Mouse (Mus musculus) midbrain, embryonic 11.5 days (tissue): ENCODE data around the gene Olfr654. TPM values are rescaled to one million over a fixed set of nuclear protein-coding genes. Genes with fewer than 3 reads are reported as not detected.

Experiments
- ATAC-seq: fragments of 200-750 bp; cut with Nextera tagmentation; 2 replicates; pipeline ENCODE4 v1.8.0; 2017; ENCODE audit warnings: moderate TSS enrichment, moderate library complexity; ENCODE audit not compliant: low FRiP score
- DNase-seq: peaks from one replicate; pipeline ENCODE4 v3.0.0; 2015; ENCODE audit warnings: low spot score; ENCODE audit errors: missing footprints
- H3K27ac ChIP-seq: fragments of 300-500 bp; sonication (generic); 2 replicates; pipeline ENCODE4 v1.5.1; 2014; ENCODE audit warnings: low read depth, low read length
- H3K27me3 ChIP-seq: fragments of 300-500 bp; sonication (generic); 2 replicates; pipeline ENCODE4 v1.6.1; 2014; ENCODE audit warnings: mild to moderate bottlenecking, low read length, moderate library complexity, mixed read lengths; ENCODE audit not compliant: control insufficient read depth, insufficient read depth
- H3K36me3 ChIP-seq: fragments of 300-500 bp; sonication (generic); 2 replicates; pipeline ENCODE4 v1.6.1; 2014; ENCODE audit warnings: mild to moderate bottlenecking, low read length, moderate library complexity, mixed read lengths; ENCODE audit not compliant: control insufficient read depth, insufficient read depth
- H3K4me1 ChIP-seq: fragments of 300-500 bp; sonication (generic); 2 replicates; pipeline ENCODE4 v1.6.1; 2014; ENCODE audit warnings: low read length; ENCODE audit not compliant: control insufficient read depth, insufficient read depth
- H3K4me2 ChIP-seq: fragments of 300-500 bp; sonication (generic); 2 replicates; pipeline ENCODE4 v1.6.1; 2014; ENCODE audit warnings: mild to moderate bottlenecking, moderate library complexity
- H3K4me3 ChIP-seq: fragments of 300-500 bp; sonication (generic); 2 replicates; pipeline ENCODE4 v1.5.1; 2014; ENCODE audit warnings: low read depth, low read length
- H3K9ac ChIP-seq: fragments of 300-500 bp; sonication (generic); 2 replicates; pipeline ENCODE4 v1.6.1; 2014; ENCODE audit warnings: low read length
- H3K9me3 ChIP-seq: fragments of 300-500 bp; sonication (generic); 2 replicates; pipeline ENCODE4 v1.6.1; 2016; ENCODE audit warnings: low read length; ENCODE audit not compliant: control insufficient read depth
- WGBS: fragments of 180-500 bp; shearing (Covaris S2); extraction: QIAGEN DNeasy Blood & Tissue Kit; methylation state at CpG from one replicate; pipeline ENCODE4 v1.1.7; 2014; 5-methylcytosine and 5-hydroxymethylcytosine counted together
- polyA plus RNA-seq: library from polyadenylated mRNA; unstranded; fragments of >200 nt; fragmentation: Nextera tagmentation; extraction: Ambion mirVana; gene quantifications from 2 replicates; pipeline ENCODE4 v1.2.1, GENCODE M21; 2014

Olfr654 gene
- polyA plus RNA-seq, result not detected in 2 replicates

DNA sequence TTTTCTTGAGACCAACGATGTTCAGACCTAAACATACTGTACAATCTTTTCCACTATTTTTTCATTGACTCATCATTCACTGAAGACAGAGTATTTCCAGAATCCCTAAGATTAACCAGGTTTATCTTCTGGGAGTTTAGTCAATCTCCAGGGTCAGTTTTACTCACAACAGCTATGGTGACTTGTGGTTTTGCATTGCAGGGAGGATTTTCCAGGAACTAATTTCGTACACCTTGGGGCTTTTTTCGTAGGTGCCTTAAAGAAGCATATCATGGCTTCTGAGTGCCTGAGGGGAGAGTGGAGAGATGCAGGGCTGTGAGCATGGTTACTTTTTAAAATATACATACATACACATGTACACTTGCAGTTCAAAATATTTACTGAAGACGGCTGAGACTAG, at the start of gene Olfr654:
Gene Olfr654 (plus strand): TSS at position 301 of the 400 bp plus-strand sequence.
- no peaks in the 10 kb centered on the region for H3K27me3 ChIP-seq
- H3K4me3 ChIP-seq, result no peak within 1 kb of the TSS
- WGBS, result 87% methylated on average over 4 of the region's 4 CpGs
- no peaks in the 10 kb centered on the region for H3K36me3 ChIP-seq
- H3K27ac ChIP-seq, result no peak within 1 kb of the TSS
- no peak within 1 kb of the TSS for H3K4me2 ChIP-seq
- no peak within 1 kb of the TSS for H3K9ac ChIP-seq
- ATAC-seq, result no peak
- H3K4me1 ChIP-seq, result no peaks in the 10 kb centered on the region
- no peaks in the 10 kb centered on the region for H3K9me3 ChIP-seq
- no peak for DNase-seq

DNA sequence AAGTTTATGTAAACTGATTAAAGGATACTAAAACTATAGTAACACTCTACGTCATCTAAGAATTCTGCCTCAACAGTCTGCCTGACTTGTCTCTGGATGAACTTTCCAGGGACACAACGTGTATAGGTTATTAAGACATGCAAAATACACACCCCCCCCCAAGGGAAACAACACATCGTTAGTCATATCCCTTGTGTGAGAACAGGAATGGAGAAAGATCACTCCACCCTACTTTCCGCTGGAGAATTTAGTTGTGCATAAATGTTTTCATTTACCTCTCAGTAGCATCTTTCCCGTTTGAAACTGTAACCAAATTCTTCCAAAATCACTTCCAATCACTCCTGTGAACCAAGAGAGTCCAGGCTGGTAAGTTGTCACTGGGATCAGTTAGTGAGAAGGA, 37.0 kb upstream of the Olfr654 start, which contains the start of gene Olfr651:
Gene Olfr651 (plus strand): TSS at position 301 of the 400 bp plus-strand sequence.
- Histone ChIP-seq H3K27ac (no peak within 1 kb of the TSS), H3K9me3 (no peaks in the 10 kb centered on the region), H3K9ac (no peak within 1 kb of the TSS), H3K4me1 (no peaks in the 10 kb centered on the region), H3K36me3 (no peaks in the 10 kb centered on the region), H3K4me3 (no peak within 1 kb of the TSS), H3K4me2 (no peak within 1 kb of the TSS), H3K27me3 (no peaks in the 10 kb centered on the region)
- 82% methylated on average over 5 of the region's 5 CpGs for WGBS
- no peak for DNase-seq
- no peak for ATAC-seq

DNA sequence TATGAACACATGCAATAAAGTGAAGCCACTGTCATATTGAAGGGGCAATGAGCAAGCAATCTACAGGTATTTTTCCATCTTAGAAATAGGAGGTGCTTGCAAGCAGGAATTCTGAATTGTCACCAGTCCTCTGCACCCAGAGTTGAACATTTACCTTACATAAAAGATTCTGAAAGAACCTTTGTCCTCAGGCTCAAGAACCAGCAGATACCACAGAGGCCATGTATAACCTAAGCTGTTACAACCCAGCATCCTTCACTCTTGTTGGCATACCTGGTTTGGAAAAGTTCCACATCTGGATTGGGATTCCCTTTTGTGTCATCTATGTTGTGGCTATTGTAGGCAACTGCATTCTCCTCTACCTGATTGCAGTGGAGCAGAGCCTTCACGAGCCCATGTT, 34.1 kb upstream of the Olfr654 start:
- no peak for ATAC-seq
- no peaks in the 10 kb centered on the region for H3K9me3 ChIP-seq
- H3K4me3 ChIP-seq, result no peak overlapping the region
- no peaks in the 10 kb centered on the region for H3K27me3 ChIP-seq
- DNase-seq, result no peak
- no peaks in the 10 kb centered on the region for H3K4me1 ChIP-seq
- no peak overlapping the region for H3K4me2 ChIP-seq
- no peaks in the 10 kb centered on the region for H3K36me3 ChIP-seq
- H3K9ac ChIP-seq, result no peak overlapping the region
- H3K27ac ChIP-seq, result no peak overlapping the region
- 72% methylated on average over 1 of the region's 1 CpGs for WGBS

DNA sequence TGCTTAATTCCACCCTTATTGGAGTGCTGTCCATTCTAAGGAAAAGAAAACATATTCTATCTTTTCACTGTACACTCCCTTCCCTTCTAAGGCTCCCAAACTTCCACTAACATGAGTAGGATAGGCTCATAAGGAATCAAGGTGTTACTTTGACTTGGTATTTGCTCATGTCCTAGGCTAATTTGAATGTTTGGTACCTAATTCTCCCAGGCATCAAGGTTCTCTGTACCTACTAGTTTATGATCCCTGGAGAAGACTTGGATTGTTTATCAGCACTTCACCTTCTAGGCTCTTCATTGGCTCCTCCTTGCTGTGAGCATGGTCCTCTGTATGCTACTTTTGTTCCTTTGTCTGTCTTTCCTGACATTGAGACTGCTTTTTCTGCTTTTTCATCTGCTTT, 26.2 kb upstream of the Olfr654 start, which contains the start of gene Olfr652:
Gene Olfr652 (plus strand): TSS at position 301 of the 400 bp plus-strand sequence.
- Histone ChIP-seq H3K27ac (no peak within 1 kb of the TSS), H3K9ac (no peak within 1 kb of the TSS), H3K9me3 (no peaks in the 10 kb centered on the region), H3K36me3 (no peaks in the 10 kb centered on the region), H3K4me1 (no peaks in the 10 kb centered on the region), H3K4me2 (no peak within 1 kb of the TSS), H3K27me3 (no peaks in the 10 kb centered on the region), H3K4me3 (no peak within 1 kb of the TSS)
- DNase-seq, result no peak
- no peak for ATAC-seq

DNA sequence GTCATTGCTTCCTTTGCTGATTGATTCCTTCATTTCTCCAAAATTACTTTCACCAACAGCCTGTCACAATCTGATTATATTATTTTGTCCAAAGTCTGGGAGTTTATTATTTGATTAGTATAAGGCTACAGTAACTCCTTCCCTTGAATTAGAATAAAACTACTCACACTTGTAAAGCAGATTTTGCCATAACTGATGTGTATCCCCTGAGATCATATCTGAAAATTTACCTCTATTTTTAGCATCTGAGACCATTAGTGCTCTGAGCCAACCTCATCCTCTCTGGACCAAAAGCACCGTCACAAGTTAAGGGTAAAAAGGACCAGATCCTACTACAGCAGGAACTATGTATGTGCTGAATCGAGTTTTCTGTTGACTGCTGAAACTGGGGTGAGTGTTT, 9.8 kb upstream of the Olfr654 start, which contains the start of gene Olfr653:
Gene Olfr653 (plus strand): TSS at position 301 of the 400 bp plus-strand sequence.
- H3K4me2 ChIP-seq, result no peak within 1 kb of the TSS
- no peak for DNase-seq
- H3K9ac ChIP-seq, result no peak within 1 kb of the TSS
- no peaks in the 10 kb centered on the region for H3K9me3 ChIP-seq
- 78% methylated on average over 2 of the region's 2 CpGs for WGBS
- no peak for ATAC-seq
- H3K27me3 ChIP-seq, result no peaks in the 10 kb centered on the region
- no peaks in the 10 kb centered on the region for H3K4me1 ChIP-seq
- H3K4me3 ChIP-seq, result no peak within 1 kb of the TSS
- H3K36me3 ChIP-seq, result no peaks in the 10 kb centered on the region
- no peak within 1 kb of the TSS for H3K27ac ChIP-seq

DNA sequence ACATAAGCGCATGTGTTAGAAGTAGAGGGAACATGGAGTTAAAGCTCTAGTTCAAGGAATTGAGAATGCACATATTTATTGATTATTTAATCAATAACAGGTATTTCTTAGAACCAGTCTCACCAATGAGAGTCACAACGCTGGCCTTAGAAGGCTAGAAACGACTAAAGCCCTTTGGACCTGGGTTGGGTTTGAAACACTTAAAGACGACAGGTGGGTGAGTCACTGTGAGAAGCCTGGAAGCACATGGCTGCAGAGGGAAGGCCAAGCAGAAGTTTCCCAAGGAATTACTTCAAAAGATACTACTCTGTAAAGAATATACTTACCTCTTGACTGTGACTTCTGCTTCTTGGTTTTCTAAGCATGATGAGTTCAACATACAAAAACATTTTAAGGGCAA, 6.0 kb upstream of the Olfr654 start:
- H3K4me1 ChIP-seq, result no peaks in the 10 kb centered on the region
- no peak overlapping the region for H3K4me3 ChIP-seq
- H3K27ac ChIP-seq, result no peak overlapping the region
- ATAC-seq (no peak), DNase-seq (no peak)
- H3K4me2 ChIP-seq, result no peak overlapping the region
- H3K27me3 ChIP-seq, result no peaks in the 10 kb centered on the region
- WGBS, result 92% methylated on average over 4 of the region's 4 CpGs
- H3K36me3 ChIP-seq, result no peaks in the 10 kb centered on the region
- no peaks in the 10 kb centered on the region for H3K9me3 ChIP-seq
- H3K9ac ChIP-seq, result no peak overlapping the region

DNA sequence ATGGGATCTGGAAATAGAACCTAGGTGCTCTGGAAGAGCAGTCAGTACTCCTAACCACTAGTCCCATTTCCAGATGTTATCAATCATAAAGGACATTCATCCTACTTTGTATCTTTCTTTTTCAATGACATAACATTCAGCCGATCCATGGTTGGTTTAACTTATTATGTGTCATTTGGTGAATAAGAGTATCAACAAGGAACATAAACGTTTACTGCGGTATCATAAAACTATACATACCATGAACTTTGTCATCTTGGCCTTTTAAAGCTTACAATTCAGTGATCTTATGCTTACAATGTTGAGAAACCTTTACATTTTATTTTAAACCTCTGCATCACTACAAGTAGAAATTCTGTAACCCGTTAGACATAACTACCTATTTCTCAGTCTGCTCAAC, 5.4 kb upstream of the Olfr654 start:
- Histone ChIP-seq H3K36me3 (no peaks in the 10 kb centered on the region), H3K27ac (no peak overlapping the region), H3K4me3 (no peak overlapping the region), H3K9me3 (no peaks in the 10 kb centered on the region), H3K4me1 (no peaks in the 10 kb centered on the region), H3K4me2 (no peak overlapping the region), H3K9ac (no peak overlapping the region), H3K27me3 (no peaks in the 10 kb centered on the region)
- 88% methylated on average over 4 of the region's 4 CpGs for WGBS
- ATAC-seq (no peak), DNase-seq (no peak)

DNA sequence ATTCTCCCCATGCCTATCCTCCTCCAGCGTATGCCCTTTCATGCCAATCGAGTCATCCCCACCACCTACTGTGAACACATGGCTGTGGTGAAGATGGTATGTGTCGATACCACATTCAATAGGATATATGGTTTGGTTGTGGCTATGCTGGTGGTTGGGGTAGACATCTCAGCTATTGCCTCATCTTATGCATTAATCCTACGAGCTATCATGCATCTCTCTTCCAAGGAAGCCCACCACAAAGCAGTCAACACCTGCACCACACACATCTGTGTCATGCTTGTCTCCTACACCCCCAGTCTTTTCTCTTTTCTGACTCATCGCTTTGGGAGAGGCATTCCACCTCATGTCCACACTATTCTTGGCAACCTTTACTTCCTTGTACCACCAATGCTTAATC, 1.4 kb downstream of the Olfr654 start:
- Histone ChIP-seq H3K27me3 (no peaks in the 10 kb centered on the region), H3K4me2 (no peak overlapping the region), H3K4me3 (no peak overlapping the region), H3K36me3 (no peaks in the 10 kb centered on the region), H3K27ac (no peak overlapping the region), H3K9me3 (no peaks in the 10 kb centered on the region), H3K9ac (no peak overlapping the region), H3K4me1 (no peaks in the 10 kb centered on the region)
- ATAC-seq (no peak), DNase-seq (no peak)
- WGBS, result 87% methylated on average over 5 of the region's 5 CpGs

DNA sequence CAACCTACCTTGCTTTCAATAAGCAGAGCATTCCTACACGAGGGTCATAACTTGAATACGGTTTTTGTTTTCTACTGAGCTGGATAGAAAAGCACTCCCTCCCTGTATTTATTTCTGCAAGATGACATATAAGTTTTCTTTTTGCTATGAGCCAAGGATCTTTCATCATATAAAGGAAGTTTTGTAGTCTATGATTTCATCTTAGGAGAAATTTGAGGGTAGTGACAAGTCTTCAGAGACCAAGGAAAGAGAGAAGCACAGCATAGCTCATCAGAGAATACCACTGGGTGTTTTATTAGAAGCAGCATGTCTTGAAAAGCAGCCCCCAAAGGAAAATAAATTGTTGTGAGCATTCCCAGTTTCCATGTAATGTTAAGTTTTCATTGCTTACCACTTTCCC, 14.9 kb downstream of the Olfr654 start, which contains the start of gene Olfr655:
Gene Olfr655 (minus strand): TSS at position 101 of the 400 bp plus-strand sequence.
- Histone ChIP-seq H3K9me3 (no peaks in the 10 kb centered on the region), H3K36me3 (no peaks in the 10 kb centered on the region), H3K4me1 (no peaks in the 10 kb centered on the region), H3K4me2 (no peak within 1 kb of the TSS), H3K9ac (no peak within 1 kb of the TSS), H3K27me3 (no peaks in the 10 kb centered on the region), H3K27ac (no peak within 1 kb of the TSS), H3K4me3 (no peak within 1 kb of the TSS)
- ATAC-seq (no peak), DNase-seq (no peak)
- WGBS, result 87% methylated on average over 2 of the region's 2 CpGs
